Mouse (Mus musculus) limb, embryonic 11.5 days (tissue): Measurements from ENCODE around the gene Thrap3. TPM values are rescaled to one million over a fixed set of nuclear protein-coding genes. Genes with fewer than 3 reads are reported as not detected.

ENCODE experiments used
- ATAC-seq: fragments of 200-750 bp; cut with Nextera tagmentation; 2 replicates; pipeline ENCODE4 v1.8.0; 2017; ENCODE audit warnings: low read depth; ENCODE audit not compliant: insufficient number of reproducible peaks, low FRiP score, low TSS enrichment
- DNase-seq: peaks from one replicate; pipeline ENCODE4 v3.0.0-alpha.2; 2015; ENCODE audit warnings: low spot score
- H3K27ac ChIP-seq: fragments of 300-500 bp; sonication (generic); replicated peaks from 2 replicates; pipeline ENCODE4 v1.5.1; 2014; ENCODE audit warnings: low read depth, mild to moderate bottlenecking, low read length
- H3K27me3 ChIP-seq: fragments of 300-500 bp; sonication (generic); 2 replicates; pipeline ENCODE4 v1.6.1; 2014; ENCODE audit warnings: mild to moderate bottlenecking, low read length, mixed read lengths; ENCODE audit not compliant: control insufficient read depth, insufficient read depth
- H3K36me3 ChIP-seq: fragments of 300-500 bp; sonication (generic); 2 replicates; pipeline ENCODE4 v1.6.1; 2014; ENCODE audit warnings: mild to moderate bottlenecking, low read length, moderate library complexity, mixed read lengths; ENCODE audit not compliant: control insufficient read depth, insufficient read depth
- H3K4me1 ChIP-seq: fragments of 300-500 bp; sonication (generic); 2 replicates; pipeline ENCODE4 v1.6.1; 2014; ENCODE audit warnings: low read length, mixed read lengths; ENCODE audit not compliant: control insufficient read depth, insufficient read depth
- H3K4me2 ChIP-seq: fragments of 300-500 bp; sonication (generic); 2 replicates; pipeline ENCODE4 v1.6.1; 2014; ENCODE audit warnings: low read depth, mild to moderate bottlenecking, moderate library complexity; ENCODE audit not compliant: severe bottlenecking
- H3K4me3 ChIP-seq: fragments of 300-500 bp; sonication (generic); 2 replicates; pipeline ENCODE4 v1.5.1; 2014; ENCODE audit warnings: low read depth, low read length
- H3K9ac ChIP-seq: fragments of 300-500 bp; sonication (generic); 2 replicates; pipeline ENCODE4 v1.6.1; 2014; ENCODE audit warnings: mild to moderate bottlenecking, low read length
- H3K9me3 ChIP-seq: fragments of 300-500 bp; sonication (generic); 2 replicates; pipeline ENCODE4 v1.6.1; 2016; ENCODE audit warnings: low read length; ENCODE audit not compliant: control insufficient read depth
- WGBS: fragments of 180-500 bp; shearing (Covaris S2); extraction: QIAGEN DNeasy Blood & Tissue Kit; methylation state at CpG from one replicate; pipeline ENCODE4 v1.1.7; 2014; 5-methylcytosine and 5-hydroxymethylcytosine counted together
- polyA plus RNA-seq: library from polyadenylated mRNA; unstranded; fragments of >200 nt; fragmentation: Nextera tagmentation; extraction: Ambion mirVana; gene quantifications from 2 replicates; pipeline ENCODE4 v1.2.1, GENCODE M21; 2014

Thrap3 gene
- polyA plus RNA-seq, 1 experiment from 2014 or later = 247 TPM

GRCm38 (mm10) chr4:126160981-126161380 is 41.6 kb downstream of the Thrap3 start:
- H3K36me3 ChIP-seq = peaks cover 6% of the 10 kb centered on the region; the same call in 1 of the 2 replicates
- no peak overlapping the region for H3K9ac ChIP-seq
- H3K4me2 ChIP-seq = no peak overlapping the region
- no peak overlapping the region for H3K4me3 ChIP-seq
- DNase-seq = no peak
- ATAC-seq = no peak
- H3K4me1 ChIP-seq = peaks cover 9% of the 10 kb centered on the region
- WGBS = 90% methylated on average over 8 of the region's 8 CpGs
- H3K27me3 ChIP-seq = no peaks in the 10 kb centered on the region
- no peaks in the 10 kb centered on the region for H3K9me3 ChIP-seq
- no peak overlapping the region for H3K27ac ChIP-seq

DNA sequence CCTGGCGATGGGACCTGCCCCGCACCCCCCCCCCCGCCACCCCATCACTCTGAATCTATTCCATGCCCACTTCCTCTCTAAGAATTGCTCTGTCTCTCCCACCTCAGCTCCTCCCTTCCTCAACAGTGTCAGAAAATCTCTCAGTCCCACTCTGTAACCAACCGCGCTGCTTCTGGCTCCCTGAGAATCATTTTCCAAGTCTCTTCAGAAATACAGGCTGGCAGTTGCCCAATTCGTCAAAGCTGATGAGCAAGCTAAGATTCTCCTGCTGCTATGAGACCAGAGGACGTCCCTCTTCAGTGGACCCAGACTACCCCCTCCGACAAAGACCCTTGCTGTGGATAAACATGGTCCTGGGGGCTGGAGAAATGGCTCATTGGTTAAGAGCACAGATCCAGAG is 43.1 kb downstream of the Thrap3 start:
- ATAC-seq (no peak), DNase-seq (no peak)
- Histone ChIP-seq H3K4me1 (peaks cover 15% of the 10 kb centered on the region), H3K36me3 (no peaks in the 10 kb centered on the region), H3K27me3 (no peaks in the 10 kb centered on the region), H3K4me2 (no peak overlapping the region), H3K9ac (no peak overlapping the region), H3K4me3 (no peak overlapping the region), H3K27ac (no peak overlapping the region), H3K9me3 (no peaks in the 10 kb centered on the region)
- WGBS = 81% methylated on average over 8 of the region's 8 CpGs

- no peaks in the 10 kb centered on the region for H3K27me3 ChIP-seq
- no peak overlapping the region for H3K9ac ChIP-seq
- H3K9me3 ChIP-seq = no peaks in the 10 kb centered on the region
- no peak overlapping the region for H3K4me2 ChIP-seq
- no peak overlapping the region for H3K27ac ChIP-seq
- no peak overlapping the region for H3K4me3 ChIP-seq
- WGBS = 90% methylated on average over 6 of the region's 6 CpGs
- H3K4me1 ChIP-seq = peaks cover 11% of the 10 kb centered on the region
- no peaks in the 10 kb centered on the region for H3K36me3 ChIP-seq
- ATAC-seq (no peak), DNase-seq (no peak)
These were observed 45.0 kb downstream of the Thrap3 start for GRCm38 (mm10) chr4:126157562-126157961.

GRCm38 (mm10) chr4:126156617-126157016 is 45.9 kb downstream of the Thrap3 start:
- Histone ChIP-seq H3K9me3 (no peaks in the 10 kb centered on the region), H3K27ac (no peak overlapping the region), H3K4me2 (no peak overlapping the region), H3K4me3 (no peak overlapping the region), H3K36me3 (no peaks in the 10 kb centered on the region), H3K9ac (no peak overlapping the region), H3K4me1 (peaks cover 15% of the 10 kb centered on the region), H3K27me3 (no peaks in the 10 kb centered on the region)
- WGBS = 55% methylated on average over 5 of the region's 5 CpGs
- peak; percentile 53 for DNase-seq
- no peak for ATAC-seq

DNA sequence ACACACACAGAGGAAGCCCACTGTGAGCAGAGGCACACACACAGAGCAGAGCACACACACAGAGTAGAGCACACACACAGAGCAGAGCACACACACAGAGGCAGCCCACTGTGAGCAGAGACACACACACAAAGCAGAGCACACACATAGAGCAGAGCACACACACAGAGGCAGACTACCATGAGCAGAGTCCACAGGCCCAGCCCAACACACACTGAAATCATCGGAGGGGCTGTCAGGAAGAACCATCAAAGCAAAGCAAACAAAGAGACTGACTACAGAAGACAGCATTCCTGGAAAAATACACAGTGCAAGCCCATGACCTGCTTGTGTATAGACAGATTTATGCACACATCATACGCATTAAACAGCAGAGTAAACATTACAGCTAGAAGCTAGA is 46.7 kb downstream of the Thrap3 start:
- WGBS = 77% methylated on average over 2 of the region's 2 CpGs
- H3K36me3 ChIP-seq = no peaks in the 10 kb centered on the region
- peak overlapping the region; percentile 32; the same call in 1 of the 2 replicates for H3K9ac ChIP-seq
- peak overlapping the region; percentile 48 for H3K27ac ChIP-seq
- no peaks in the 10 kb centered on the region for H3K27me3 ChIP-seq
- peaks cover 22% of the 10 kb centered on the region for H3K4me1 ChIP-seq
- no peak overlapping the region for H3K4me3 ChIP-seq
- ATAC-seq (no peak), DNase-seq (no peak)
- no peaks in the 10 kb centered on the region for H3K9me3 ChIP-seq
- no peak overlapping the region for H3K4me2 ChIP-seq

- Histone ChIP-seq H3K9me3 (no peaks in the 10 kb centered on the region), H3K9ac (no peak overlapping the region), H3K4me3 (no peak overlapping the region), H3K36me3 (no peaks in the 10 kb centered on the region), H3K27me3 (no peaks in the 10 kb centered on the region), H3K4me1 (peaks cover 27% of the 10 kb centered on the region), H3K27ac (peak overlapping the region; percentile 48), H3K4me2 (no peak overlapping the region)
- DNase-seq = no peak
- WGBS = 46% methylated on average over 4 of the region's 4 CpGs
- no peak for ATAC-seq
These were observed 47.4 kb downstream of the Thrap3 start for GRCm38 (mm10) chr4:126155183-126155582.

DNA sequence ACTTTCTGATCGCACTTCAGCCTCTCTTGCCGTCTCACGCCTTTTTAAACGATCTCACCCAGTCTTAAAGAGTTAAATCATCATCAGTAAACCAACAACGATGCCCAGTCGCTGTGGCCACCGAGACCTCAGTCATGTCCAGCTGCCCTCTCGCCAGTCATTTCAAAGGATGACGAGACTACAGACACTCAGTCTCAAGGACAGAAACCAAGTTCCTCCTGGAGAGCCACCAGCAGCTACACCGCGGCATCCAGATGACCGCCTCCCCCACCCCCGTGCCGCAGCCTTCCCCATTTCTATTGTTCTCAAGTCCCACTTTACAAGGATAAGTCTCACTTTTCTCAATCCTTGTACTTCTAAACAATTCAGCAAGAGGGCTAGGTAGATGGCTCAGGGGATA is 49.7 kb downstream of the Thrap3 start:
- Histone ChIP-seq H3K4me2 (no peak overlapping the region), H3K4me3 (no peak overlapping the region), H3K9me3 (no peaks in the 10 kb centered on the region), H3K36me3 (no peaks in the 10 kb centered on the region), H3K27me3 (no peaks in the 10 kb centered on the region), H3K4me1 (peaks cover 42% of the 10 kb centered on the region), H3K27ac (no peak overlapping the region), H3K9ac (no peak overlapping the region)
- ATAC-seq (no peak), DNase-seq (no peak)
- WGBS = 58% methylated on average over 14 of the region's 14 CpGs

GRCm38 (mm10) chr4:126151701-126152440 is 50.7 kb downstream of the Thrap3 start:
- Histone ChIP-seq H3K36me3 (no peaks in the 10 kb centered on the region), H3K4me2 (peak overlapping the region; percentile 99; the same call in 1 of the 2 replicates), H3K9ac (no peak overlapping the region), H3K27ac (no peak overlapping the region), H3K9me3 (no peaks in the 10 kb centered on the region), H3K4me1 (peaks cover 45% of the 10 kb centered on the region), H3K27me3 (no peaks in the 10 kb centered on the region), H3K4me3 (no peak overlapping the region)
- no peak for ATAC-seq
- DNase-seq = no peak
- 84% methylated on average over 16 of the region's 16 CpGs for WGBS

GRCm38 (mm10) chr4:126150949-126151320 is 51.6 kb downstream of the Thrap3 start:
- no peaks in the 10 kb centered on the region for H3K27me3 ChIP-seq
- ATAC-seq (no peak), DNase-seq (no peak)
- H3K4me1 ChIP-seq = peaks cover 44% of the 10 kb centered on the region
- no peaks in the 10 kb centered on the region for H3K36me3 ChIP-seq
- H3K27ac ChIP-seq = peak overlapping the region; percentile 94
- peak overlapping the region; percentile 57 for H3K9ac ChIP-seq
- no peaks in the 10 kb centered on the region for H3K9me3 ChIP-seq
- peak overlapping the region; percentile 99 for H3K4me2 ChIP-seq
- H3K4me3 ChIP-seq = peak overlapping the region; percentile 88
- 31% methylated on average over 6 of the region's 6 CpGs for WGBS
